Mouse (Mus musculus): ENCODE measurements around the gene Fam126b. TPM values are rescaled to one million over a fixed set of nuclear protein-coding genes. Genes with fewer than 3 reads are reported as not detected.

The Fam126b gene
- polyA plus RNA-seq (2021; fragmentation: Nextera tagmentation), result 31.0 and 34.9 TPM in 2 replicates
- long read RNA-seq, experiment 1, full-length matches to known transcripts, result 20 of 79 reads
- long read RNA-seq, experiment 1, partial matches to known transcripts, result 9 of 79 reads
- long read RNA-seq, experiment 1, other reads (novel, unspliced or antisense), result 50 of 79 reads
- long read RNA-seq, experiment 2, full-length matches to known transcripts, result 190 of 303 reads
- long read RNA-seq, experiment 2, partial matches to known transcripts, result 14 of 303 reads
- long read RNA-seq, experiment 2, other reads (novel, unspliced or antisense), result 99 of 303 reads

GRCm38 (mm10) chr1:58586171-58586997 lies at the start of gene Fam126b, which contains the start of gene Ndufb3:
Gene Fam126b, minus strand, starts transcription at chr1:58586323.
Gene Ndufb3, plus strand, starts transcription at chr1:58586384.

GRCm38 (mm10) chr1:58504577-58505254 lies 81.4 kb downstream of the Fam126b start, which contains the start of gene Orc2:
Gene Orc2, minus strand, starts transcription at chr1:58505109.

Other genes starting within 250 kb of the Fam126b start
- 66.7 and 86.2 TPM in 2 replicates for gene Bzw1, start 193.4 kb downstream of the Fam126b start, polyA plus RNA-seq (2021; fragmentation: Nextera tagmentation)
- 9.7 and 13.7 TPM in 2 replicates for gene Clk1, start 162.3 kb downstream of the Fam126b start, polyA plus RNA-seq (2021; fragmentation: Nextera tagmentation)
- 16.0 and 18.0 TPM in 2 replicates for gene Nif3l1, start 141.2 kb downstream of the Fam126b start, polyA plus RNA-seq (2021; fragmentation: Nextera tagmentation)
- 42.1 and 43.6 TPM in 2 replicates for gene Ppil3, start 140.8 kb downstream of the Fam126b start, polyA plus RNA-seq (2021; fragmentation: Nextera tagmentation)
- 20.8 and 26.1 TPM in 2 replicates for gene Orc2, start 81.2 kb downstream of the Fam126b start, polyA plus RNA-seq (2021; fragmentation: Nextera tagmentation)
- gene Ndufb3, start 61 bp upstream of the Fam126b start, polyA plus RNA-seq (2021; fragmentation: Nextera tagmentation), result 486 and 544 TPM in 2 replicates
- gene Als2cr12, start 109.7 kb upstream of the Fam126b start, polyA plus RNA-seq (2021; fragmentation: Nextera tagmentation), result 0.10 and 0.15 TPM in 2 replicates
- 18.7 and 20.9 TPM in 2 replicates for gene Cflar, start 125.2 kb upstream of the Fam126b start, polyA plus RNA-seq (2021; fragmentation: Nextera tagmentation)
- 2.0 and 2.5 TPM in 2 replicates for gene Casp8, start 209.1 kb upstream of the Fam126b start, polyA plus RNA-seq (2021; fragmentation: Nextera tagmentation)